Mouse (Mus musculus) embryo, embryonic 11 days (tissue): ENCODE data around the gene Gm49416.
"Not testable (repeated sequence)": the region's sequence is repeated elsewhere in the genome, so short reads cannot be mapped to it uniquely, and the experiment has no call there.

Experiments used
- DNase-seq: peaks from one replicate; pipeline ENCODE4 v3.0.0-alpha.2; 2015

The Gm49416 gene

DNA sequence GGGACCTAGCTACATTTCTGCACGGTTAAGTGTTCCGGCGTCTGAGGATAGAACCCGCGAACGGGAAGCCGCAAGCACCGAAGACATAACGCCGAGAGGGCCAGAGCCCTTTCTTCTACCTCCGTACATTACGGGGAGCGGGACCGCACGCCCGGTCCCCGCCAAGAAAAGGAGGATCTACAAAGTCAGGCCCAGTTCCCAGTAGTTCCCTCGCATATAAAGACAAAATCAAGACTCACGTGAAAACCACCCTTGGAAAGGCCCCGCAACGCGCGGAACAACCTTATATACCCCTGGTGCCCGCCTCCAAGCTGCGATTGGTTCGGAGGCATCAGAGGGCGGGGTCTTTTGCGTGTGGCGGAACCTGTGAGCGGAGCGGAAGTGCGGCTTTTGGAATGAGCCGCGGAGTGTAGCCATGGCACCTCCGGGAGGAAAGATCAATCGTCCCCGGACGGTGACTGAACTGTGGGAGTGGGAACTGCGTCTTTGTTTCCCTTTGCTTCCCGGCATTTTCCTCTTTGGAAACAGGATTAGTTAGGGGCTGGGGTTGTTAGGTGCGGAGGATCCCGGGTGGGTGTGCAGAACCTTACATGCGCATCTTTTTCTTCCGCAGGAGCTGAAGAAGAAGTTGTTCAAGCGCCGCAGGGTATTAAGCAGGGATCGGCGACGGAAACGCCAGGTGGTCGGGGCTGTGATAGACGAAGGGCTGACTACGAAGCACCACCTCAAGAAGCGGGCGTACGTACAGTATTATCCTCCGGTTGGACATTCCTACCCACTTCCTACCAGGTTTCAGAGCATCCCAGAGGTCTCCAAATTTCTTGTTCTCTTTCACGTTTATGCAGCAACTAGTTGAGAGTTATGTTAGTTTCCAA is at the start of gene Gm49416, which contains the start of gene 1810009A15Rik:
Gm49416 (plus strand) TSS at position 416 of the 875 bp plus-strand sequence.
1810009A15Rik (plus strand) TSS at position 343 of the 875 bp plus-strand sequence.
- DNase-seq = peak; percentile 99

DNA sequence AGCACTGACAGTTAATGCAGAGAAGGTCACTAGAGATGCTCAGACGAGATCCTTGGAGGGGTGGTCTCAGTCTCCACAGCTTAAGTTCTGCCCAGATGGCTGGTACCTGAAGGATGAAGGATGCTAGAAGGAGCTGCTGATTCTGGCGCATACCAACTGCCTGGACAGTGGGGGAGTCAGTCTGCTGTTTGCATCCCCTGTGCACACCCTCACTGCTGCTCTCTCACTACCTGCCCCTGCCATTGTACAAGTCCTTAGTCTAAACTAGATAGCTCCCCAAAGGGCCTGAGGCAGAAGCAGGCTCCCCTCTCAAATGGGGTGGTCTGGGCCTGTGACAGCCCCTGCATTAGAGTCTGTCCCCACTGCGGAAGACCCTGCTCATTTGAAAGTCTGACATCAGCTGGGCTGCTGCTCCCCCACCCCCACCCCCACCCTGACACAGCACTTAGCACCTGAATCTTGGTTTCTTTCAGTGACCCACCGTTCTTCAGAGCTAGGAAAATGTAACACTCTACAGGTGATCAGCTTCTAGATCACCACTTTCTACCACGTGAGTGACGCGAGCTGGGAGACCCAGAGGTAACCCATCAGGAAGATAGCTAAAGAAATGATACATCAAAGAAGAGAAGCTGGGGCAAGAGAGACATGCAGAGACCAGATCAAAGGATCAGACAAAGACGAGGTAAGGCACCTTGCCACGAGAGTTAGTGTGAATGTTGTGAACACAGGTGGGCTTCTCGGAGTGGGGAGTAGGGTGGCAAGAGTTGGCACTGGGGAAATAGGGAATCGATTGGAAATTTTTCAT is 49.4 kb upstream of the Gm49416 start, which contains the start of gene Gng3:
Gng3 (minus strand) TSS at position 92 of the 805 bp plus-strand sequence.
- DNase-seq = peak; percentile 57

DNA sequence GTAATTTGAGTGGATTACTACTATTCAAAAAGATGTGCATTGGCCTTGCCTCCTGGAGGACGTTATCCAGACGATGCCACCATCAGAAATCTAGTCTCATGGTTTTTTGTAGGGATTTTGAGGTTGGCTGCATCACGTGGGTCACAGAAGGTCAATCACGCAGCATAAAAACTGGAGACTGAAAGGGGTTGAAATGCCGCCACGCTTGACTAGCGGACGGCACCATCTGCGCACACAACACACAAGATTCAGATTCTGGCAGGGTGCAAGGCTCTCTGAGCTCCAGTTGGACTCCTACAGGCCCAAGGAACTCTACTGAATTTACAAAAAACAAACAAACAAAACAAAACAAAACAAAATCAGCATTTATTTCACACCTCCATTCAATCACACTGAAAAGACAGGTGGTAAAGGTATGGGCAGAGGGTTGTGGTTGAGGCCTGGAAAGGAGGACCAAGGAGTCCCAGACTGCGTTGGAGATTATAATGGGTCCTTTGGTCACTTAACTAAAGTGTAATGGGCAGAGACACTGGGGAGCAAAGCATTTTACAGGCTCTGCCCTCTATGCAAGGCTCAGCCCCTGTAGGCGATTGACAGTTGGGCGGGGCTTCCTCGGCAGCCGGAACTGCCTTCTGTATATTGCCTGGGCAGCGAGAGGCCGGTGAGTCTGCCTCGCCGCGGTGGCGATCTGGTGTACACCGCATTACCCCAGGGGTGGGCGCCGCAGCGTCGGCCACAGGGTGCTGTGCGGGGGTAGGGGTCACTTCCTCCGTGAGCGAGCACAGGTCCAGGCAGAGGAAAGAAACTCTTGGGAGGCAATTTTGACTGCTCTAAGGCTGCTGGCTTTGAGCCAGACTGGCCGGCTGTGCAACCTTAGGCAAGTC is 48.6 kb upstream of the Gm49416 start:
- DNase-seq = peak; percentile 84

DNA sequence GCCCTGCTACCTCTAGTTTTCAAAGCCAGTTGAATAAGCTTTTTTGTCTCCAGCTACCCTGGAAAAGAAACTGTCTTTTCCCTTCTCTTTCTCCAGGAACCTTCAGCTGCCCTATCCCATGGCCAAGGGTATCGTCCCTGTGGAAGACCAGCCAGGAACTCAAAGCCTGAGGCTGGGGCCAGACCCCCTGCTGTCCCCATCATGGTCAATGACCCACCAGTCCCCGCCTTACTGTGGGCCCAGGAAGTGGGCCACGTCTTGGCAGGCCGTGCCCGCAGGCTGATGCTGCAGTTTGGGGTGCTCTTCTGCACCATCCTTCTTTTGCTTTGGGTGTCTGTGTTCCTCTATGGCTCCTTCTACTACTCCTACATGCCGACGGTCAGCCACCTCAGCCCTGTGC is 47.7 kb upstream of the Gm49416 start:
- no peak for DNase-seq

DNA sequence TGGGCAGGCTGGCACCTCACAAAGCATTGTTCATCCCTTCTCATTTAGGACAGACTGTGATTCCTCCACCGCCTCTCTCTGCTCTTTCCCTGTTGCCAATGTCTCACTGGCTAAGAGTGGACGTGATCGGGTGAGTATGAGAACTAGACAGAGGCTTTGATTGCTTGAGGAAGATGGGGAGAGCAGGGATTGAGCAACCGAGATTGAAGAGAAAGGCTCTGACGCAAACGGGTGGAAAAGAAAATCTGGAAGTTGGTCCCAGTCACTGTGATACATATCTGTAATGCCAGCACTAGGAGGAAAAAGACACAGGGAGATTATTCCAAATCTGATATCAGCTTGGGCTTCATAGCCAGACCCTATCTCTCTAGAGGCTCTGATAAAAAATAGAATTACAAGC is 45.8 kb upstream of the Gm49416 start:
- DNase-seq = no peak

DNA sequence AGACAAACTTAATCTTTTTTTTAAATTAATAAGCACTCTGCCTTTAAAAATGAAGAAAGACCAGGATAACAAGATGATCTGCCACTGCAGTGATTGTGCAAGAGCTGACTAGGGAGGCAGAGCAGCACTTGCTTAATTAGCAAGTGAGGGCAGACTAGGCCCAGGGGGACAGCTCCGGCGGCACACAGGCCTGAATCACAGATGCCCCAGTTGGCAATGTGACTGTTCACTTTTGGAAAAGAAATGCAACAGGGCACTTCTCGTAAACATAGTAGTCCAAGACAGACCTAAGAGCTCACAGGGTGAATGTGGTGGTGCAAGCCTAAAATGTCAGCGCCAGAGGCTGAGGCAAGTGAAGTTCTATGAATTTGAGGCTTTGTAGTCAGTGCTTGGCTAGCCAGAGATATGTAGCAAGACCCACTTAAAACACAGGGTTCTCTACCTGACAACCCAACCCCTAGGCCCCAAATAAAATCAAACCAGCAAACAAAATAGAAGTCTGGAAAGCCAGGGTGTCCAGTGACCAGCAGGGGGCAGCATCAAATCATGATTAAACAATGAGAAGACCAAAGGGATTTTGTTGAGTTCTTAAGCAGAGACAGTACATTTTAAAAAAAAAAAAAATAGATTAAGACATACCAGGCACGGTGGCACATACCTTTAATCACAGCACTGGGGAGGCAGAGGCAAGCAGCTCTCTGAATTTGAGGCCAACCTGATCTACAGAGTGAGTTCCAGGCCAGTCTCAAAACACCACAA is 44.2 kb upstream of the Gm49416 start:
- DNase-seq = peak; percentile 88

DNA sequence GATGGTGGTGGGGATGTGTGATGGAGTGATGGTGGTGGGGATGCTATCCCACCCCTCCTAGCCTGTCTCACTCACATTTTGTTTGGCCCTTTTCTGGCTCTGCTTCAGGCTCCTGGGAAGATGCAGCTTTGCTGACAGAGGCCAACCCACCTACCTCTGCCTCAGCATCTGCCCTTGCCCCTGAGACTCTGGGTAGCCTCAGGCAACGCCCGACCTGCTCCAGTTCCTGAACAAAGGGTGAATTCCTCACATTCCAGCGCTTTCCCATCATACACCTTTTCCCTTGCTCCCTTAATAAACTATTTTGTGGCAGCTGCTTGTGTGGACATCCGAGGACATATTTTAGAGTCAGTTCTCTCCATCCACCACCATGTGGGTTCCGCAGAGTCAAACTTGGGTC is 40.4 kb upstream of the Gm49416 start:
- no peak for DNase-seq

DNA sequence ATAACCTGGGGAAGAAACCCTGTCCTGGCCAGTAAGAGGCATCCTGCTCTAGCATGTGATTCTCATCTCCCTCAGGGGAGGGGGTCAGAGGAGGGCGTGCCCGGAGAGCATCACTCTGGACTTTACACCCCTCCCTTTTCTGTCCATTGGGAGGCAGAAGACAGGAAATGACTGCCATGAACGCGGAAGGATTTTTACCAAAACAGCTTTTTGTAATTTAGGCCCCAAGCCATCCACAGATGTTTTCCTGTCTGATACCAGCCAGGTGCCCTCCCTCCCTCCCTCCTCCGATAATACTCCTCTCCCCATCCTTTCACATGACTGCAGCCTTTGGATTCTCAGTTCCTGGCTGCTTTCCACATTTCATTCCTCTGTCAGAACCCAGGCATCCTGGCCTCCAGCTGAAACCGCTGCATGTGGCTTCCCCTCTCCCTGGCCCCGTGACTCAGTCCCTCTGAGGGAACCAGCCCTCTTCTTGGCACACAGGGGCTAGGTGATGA is 38.3 kb upstream of the Gm49416 start, which contains the start of gene Lrrn4cl:
Lrrn4cl (plus strand) TSS at position 367 of the 500 bp plus-strand sequence.
- peak; percentile 61 for DNase-seq

DNA sequence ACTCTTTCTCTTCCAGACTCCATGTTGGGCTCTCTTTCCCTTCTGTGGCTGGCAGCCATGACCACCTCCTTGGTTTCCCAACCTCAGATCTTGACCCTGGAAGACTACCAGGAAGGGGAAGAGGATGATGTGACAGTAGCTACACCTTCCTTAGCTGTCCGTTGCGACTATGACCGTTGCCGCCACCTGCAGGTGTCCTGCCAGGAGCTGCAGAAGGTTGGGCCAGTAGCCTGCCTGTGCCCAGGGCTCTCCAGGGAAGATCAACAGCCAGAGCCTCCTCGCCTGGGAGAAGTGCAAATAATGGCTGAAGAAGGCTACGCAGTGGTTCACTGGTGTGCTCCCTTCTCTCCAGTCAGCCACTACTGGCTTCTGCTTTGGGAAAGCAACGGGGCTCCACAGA is 37.1 kb upstream of the Gm49416 start:
- DNase-seq = no peak

DNA sequence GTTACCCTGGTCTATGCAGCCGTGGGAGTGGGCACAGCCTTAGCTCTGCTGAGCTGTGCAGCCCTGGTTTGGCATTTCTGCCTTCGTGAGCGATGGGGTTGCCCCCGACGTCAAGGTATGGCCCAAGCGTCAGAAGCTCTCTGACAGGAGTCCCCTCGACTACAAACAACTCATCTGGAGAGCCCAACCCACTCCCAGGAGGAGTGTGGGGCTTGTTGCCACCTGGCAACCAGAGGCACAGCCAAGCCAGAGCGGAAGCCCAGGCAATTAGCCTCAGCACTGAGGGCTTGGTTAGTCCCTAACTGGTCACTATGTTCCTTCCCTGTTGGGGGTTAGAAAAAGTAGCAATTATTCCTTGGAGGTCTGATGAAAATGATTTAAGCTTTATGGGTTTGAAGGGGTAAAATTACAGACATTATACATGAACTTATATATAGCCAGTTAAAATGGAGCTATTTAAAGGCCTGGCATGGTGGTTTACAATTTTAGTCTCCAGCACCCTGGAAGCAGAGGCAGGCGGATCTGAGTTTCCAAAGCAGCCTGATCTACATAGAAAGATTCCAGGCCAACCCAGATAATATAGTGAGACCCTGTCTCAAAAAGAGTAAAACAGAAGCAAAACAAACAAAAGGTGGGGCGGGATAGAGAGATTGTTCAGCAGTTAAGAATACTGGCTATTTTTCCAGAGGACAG is 36.3 kb upstream of the Gm49416 start:
- DNase-seq = no peak

DNA sequence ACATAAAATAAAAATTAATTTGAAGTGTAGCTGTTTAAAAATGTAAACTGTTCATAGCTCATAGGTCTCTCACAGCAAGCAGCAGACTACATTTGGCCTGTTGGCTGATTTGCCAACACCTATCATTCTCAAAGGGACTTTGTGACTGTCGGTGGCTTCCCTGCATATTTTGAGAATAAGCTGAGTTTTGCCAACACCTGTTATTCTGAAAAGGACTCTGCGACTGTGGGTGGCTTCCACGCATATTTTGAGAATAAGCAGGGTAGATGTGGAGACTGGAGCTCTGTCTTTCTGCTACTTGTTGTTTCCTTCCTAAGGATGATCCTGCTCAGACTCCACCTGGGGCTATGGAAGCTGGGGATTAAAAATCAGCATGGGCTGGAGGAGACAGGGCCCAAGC is 35.6 kb upstream of the Gm49416 start:
- DNase-seq = no peak

DNA sequence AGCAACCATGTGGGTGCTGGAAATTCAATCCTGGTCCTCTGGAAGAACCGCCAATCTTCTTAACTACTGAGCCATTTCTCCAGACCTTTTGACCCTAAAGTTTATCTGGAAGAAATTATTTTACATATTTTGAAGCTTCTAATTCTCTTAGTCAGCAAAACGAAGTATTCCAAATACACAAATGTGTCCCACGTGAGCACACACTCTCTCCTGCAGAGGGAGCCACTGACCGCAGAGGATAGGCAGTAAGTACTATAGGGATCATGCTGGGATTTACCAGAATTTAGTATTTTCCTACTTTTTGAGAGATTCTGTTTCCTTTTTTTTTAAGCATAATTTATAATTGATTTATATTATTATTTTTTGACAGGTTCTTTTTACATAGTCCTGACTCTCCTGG is 31.0 kb upstream of the Gm49416 start:
- DNase-seq = peak; percentile 55

DNA sequence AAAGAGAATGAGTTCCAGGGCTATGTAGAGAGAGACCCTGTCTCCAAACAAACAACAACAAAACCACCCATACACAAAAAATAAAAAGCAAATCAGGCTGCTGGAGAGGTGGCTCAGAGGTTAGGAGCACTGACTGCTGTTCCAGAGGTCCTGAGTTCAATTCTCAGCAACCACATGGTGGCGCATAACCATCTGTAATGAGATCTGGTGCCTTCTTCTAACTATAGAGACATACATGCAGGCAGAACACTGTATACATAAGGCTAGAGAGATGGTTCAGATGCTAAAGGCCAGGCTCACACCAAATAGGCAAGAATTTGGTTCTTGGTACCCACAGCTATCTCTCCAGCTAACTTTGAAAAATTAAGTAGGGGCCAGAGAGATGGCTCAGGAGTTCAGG is 29.7 kb upstream of the Gm49416 start:
- DNase-seq = peak; percentile 31

DNA sequence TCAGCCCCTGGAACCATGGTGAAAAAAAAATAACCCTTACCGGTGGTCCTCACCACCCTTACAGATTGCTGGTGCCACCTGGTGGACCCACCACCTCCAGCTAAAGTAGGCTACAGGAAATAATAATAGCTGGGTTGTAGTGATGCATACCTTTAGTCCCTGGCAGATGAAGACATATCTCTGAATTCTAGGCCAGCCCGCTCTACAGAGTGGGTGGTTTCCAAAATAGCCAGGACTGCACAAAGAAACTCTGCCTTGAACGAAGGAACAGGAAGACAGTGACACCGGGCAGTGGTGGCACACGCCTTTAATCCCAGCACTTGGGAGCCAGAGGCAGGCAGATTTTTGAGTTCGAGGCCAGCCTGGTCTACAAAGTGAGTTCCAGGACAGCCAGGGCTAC is 24.5 kb upstream of the Gm49416 start:
- no peak for DNase-seq

DNA sequence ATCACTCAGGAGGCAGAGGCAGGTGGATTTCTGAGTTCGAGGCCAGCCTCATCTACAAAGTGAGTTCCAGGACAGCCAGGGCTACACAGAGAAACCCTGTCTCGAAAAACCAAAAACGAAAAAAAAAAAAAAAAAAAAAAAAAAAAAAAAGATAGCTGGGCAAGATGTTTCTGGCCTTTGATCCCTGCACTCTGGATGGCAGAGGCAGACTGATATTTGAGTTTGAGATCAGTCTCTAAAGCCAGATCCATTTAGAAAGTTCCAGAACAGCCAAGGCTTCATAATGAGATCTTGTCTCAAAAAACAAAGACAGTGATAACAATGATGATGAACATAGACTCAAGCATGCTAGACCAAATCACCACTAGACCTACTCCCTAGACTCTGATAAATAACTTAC is 18.3 kb upstream of the Gm49416 start:
- not testable (repeated sequence) for DNase-seq

DNA sequence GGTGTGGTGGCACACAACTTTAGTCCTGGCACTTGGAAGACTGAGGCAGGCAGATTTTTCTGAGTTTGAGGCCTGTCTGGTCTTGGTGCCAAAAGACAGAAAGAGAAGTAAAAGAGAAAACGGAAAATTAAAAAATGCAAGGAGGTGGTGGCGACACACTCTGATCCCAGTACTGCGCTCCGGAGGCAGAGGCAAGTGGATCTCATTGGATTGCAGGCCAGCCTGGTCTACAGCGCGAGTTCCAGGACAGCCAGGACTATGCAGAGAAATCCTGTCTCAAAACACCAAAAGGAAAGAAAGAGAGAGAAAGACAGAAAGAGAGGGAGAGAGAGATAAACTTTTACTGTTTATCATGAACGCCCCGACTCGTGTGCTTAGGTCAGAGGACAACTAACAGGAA is 17.9 kb upstream of the Gm49416 start:
- no peak for DNase-seq

DNA sequence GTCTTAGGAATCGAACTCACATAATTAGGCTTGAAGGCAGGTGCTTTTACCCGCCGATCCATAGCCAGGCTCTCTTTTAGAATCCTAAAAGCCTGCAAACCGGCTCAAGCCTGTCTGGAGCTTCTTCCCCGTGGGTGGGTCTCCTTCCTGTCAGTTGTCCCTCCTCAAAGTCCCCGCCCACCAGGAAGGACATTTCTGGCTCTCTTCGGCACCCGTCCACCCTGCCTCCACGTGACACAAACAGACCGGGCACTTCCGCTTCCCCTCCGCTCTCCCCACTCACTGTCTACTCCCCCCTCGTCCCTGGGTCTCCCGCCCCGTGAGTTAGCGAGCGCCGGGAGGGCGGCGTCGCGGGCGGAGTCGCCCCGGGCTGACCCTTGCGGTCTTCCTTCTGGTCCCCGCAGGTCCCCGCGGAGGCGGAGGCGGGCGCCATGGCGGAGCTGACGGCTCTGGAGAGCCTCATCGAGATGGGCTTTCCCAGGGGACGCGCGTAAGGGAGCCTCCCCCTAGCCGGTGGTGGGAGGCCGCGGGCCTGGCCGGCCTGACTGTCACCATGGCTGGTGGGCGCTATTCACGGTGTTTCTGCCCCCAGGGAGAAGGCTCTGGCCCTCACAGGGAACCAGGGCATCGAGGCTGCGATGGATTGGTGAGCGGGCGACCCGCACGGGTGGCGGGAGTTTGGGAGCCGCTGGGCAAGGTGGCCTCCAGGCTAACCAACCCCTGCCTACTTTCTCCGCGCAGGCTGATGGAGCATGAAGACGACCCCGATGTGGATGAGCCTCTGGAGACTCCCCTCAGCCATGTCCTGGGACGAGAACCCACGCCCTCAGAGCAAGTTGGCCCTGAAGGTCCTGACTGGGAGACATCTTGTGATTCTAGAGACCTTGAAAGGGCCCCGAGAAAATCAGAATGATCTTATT is 17.2 kb upstream of the Gm49416 start, which contains the start of gene Ubxn1:
Ubxn1 (plus strand) TSS at position 230 of the 920 bp plus-strand sequence.
- peak; percentile 96 for DNase-seq

DNA sequence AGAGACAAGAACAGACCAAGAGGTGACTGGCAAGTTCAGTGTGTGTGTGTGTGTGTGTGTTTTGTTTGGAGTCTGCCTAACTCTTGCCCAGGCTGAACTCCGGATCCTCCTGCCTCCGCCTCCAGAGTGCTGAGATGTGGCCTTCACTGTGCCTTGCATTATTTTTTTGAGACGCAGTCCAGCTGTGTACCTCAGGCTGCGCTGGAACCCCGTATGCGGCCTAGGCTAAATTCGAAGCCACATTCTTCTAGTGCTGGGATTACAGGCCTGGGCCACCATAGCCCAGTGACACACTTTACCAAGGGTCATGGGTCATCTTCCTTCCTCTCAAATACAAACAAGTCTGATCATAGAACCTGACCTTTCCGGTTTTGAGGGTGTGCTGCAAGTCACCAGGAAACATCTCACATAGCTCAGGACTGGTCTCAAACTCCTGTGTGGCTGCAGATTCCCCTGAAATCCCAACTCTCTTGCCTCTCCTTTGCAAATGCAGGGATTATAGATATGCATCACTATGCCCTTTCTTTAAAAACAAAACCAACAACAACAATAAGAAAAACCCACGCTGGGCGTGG is 16.4 kb upstream of the Gm49416 start:
- no peak for DNase-seq

DNA sequence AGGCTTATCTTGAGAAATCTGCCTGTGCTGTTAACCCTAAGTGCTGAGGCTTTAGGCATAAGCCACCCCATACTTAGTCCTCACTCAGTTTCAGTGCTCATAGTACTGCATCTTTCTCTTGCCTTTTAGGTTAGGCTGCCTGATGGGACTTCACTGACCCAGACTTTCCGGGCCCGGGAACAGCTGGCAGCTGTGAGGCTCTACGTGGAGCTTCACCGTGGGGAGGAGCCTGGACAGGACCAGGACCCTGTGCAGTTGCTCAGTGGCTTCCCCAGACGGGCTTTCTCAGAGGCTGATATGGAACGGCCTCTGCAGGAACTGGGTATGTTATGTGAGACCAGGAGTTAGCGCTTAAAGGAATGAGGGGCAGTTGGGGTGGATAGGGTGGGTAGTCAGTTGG is 13.7 kb upstream of the Gm49416 start:
- no peak for DNase-seq
